In the genomic region with DNA sequence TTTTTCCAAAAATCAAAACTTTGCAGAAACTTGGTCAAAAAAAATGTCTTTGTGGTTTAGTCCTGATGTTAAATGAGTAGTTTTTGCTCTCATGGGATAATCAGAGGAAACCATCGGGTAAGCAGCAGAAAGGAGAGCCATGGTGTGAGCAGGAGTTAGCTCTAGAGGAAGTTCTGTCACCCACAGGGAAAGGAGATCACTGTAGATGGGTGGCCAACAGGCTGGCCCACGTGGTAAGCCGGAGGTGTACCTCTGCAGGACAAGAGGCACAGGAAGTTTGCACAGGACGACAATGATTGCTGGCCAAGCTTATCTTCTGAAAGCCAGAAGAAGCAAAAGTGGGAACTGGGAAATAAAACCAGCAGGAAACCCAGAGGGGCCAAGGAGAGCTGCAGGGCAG, we compare ENCODE assay signal across 11 mouse cellular contexts.
"Had no signal": no experiment of that assay in that cellular context is flagged by ENCODE, and none has a peak within 500 bp of the region (broad histone marks: within the 10 kb centered on the region; RNA-seq: fewer than 3 reads in every experiment).

No protein-coding gene starts in this region.

- H3K27me3 ChIP-seq: limb, embryonic 13.5 days; midbrain, embryonic 13.5 days; neural tube, embryonic 15.5 days had no signal

- ATAC-seq: midbrain, embryonic 13.5 days had no signal

- H3K4me3 ChIP-seq: limb, embryonic 13.5 days; midbrain, embryonic 13.5 days; myocyte; neural tube, embryonic 15.5 days had no signal

- H3K36me3 ChIP-seq: limb, embryonic 13.5 days; midbrain, embryonic 13.5 days; neural tube, embryonic 15.5 days had no signal

- H3K27ac ChIP-seq: limb, embryonic 13.5 days; midbrain, embryonic 13.5 days; neural tube, embryonic 15.5 days had no signal

- H3K9ac ChIP-seq: limb, embryonic 13.5 days; lung, embryonic 14.5 days; midbrain, embryonic 13.5 days; neural tube, embryonic 15.5 days had no signal

- DNase-seq: kidney, adult 8-10 months; kidney, postnatal 36 days; layer of hippocampus, adult 9-11 months; layer of hippocampus, postnatal 36 days; right cerebral cortex, adult 18-20 months; right cerebral cortex, postnatal 25 days had no signal

- H3K4me1 ChIP-seq: midbrain, embryonic 13.5 days; neural tube, embryonic 15.5 days had no signal

- H3K9me3 ChIP-seq: limb, embryonic 13.5 days; midbrain, embryonic 13.5 days; neural tube, embryonic 15.5 days had no signal
